Mouse (Mus musculus) gastrocnemius, postnatal 10 days (tissue): ENCODE data around the gene Elovl5. TPM values are rescaled to one million over a fixed set of nuclear protein-coding genes. Genes with fewer than 3 reads are reported as not detected.
A peak's percentile ranks its signal among the peaks of the same experiment; 100 is the strongest.

Experiments
- DNase-seq: peaks from one replicate; pipeline ENCODE4 v3.0.0; 2021; ENCODE audit warnings: mixed read lengths
- total RNA-seq, 2 experiments: library from RNA; stranded (reverse); gene quantifications; 2 replicates each; pipeline ENCODE4 v1.2.3; 2021

The Elovl5 gene
- total RNA-seq, 2 experiments from 2014 or later: 26.5 to 27.0 TPM

DNA sequence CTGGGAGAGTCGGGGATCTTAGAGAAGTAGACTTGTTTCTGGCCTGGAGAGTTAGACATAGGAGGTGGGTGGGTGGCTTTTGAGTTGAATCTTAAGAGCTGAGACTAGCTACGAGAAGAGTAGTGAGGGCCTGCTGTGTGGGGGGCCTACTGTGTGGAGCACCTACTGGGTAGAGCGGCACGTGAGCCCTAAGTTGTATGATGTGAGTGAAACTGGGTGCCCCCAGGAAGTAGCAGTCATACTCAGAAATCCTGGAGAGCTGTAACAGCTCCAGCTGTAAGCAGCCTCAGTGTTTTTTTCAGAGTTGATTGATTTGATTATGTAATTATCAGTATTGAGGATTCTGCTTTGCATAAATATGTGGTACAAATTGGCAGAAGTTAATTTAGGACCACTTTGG, 11.6 kb downstream of the Elovl5 start:
- DNase-seq: no peak

DNA sequence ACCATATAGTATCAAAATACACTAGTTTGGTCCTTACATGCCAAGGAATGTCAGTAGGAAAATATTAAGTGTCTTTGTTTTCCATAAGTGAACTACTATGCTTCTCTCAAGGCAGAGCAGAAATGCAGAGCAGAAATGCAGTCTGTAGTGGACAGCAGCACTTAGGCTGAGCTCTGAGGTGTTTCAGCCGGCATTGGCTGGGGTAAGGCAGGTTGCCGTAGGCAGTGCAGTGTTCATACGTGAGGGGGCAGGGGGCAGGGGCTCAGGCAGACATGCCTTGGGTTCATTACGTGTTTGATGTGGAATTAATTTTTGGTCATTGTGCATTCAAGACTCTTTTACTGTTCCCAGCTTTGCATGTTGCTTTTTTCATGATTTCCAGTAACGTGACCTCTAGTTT, 12.1 kb downstream of the Elovl5 start:
- DNase-seq: no peak

GRCm38 (mm10) chr9:77930036-77930859, 13.1 kb downstream of the Elovl5 start:
- no peak for DNase-seq

- no peak for DNase-seq
Measured at GRCm38 (mm10) chr9:77930860-77931184, 13.7 kb downstream of the Elovl5 start.

GRCm38 (mm10) chr9:77931740-77932139, 14.6 kb downstream of the Elovl5 start:
- no peak for DNase-seq

GRCm38 (mm10) chr9:77935818-77936611, 18.9 kb downstream of the Elovl5 start:
- no peak for DNase-seq

DNA sequence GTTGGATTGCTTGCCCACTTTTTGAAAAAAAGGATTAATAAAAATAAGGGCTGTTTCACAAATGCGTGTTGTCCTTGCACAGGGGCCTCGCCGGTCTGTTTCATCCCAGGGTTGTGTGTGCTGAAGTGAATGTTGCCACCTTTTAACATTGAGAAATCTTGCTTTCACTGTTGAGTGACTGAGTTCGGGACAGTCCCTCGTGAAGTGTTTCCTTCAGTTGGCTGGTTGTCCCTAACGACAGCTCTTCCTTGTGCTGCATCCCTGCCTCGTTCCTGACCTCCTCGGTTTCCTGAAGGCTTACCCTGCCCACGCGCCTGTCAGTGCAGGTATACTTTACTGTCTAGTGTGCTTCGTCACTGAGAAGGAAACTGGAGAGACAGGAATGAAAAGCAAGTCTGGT, 20.7 kb downstream of the Elovl5 start:
- no peak for DNase-seq

DNA sequence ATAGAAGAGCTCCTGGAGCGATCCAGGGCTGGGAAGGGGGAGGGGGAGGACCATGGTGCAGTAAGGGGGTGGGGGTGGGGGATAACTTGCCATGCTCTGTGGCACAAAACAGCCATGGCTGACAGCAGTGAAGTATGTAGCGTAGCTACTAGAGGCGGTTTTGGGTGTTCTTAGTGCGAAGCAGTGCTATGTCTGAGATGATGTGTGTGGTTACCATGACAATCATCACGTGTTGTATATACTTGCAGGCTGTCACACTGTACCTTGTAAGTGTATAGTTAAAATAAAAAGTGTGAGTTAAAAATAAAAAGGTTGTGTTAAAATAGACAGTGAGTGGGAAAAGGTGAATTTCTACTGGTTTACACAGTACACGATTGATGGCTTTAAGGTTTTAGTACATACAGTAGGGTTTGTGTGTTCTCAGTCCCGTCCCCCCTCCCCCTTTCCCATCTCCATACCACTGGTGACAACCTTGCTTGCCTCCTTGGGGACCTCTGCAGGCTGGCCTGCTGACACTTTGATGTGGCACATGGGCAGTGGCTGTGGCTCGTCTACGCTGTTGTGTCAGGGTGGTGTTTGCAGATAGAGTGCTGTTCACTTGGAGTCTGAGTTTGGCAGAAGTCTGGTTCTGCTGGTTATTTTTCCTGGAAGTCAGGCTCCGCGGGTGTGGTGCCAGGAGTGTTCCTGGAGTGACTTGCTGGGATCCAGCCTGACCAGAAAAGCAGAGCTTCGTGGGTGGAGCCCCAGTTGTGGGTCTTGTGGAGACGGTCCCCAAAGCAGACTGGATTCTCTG, 21.8 kb downstream of the Elovl5 start:
- DNase-seq: peak; percentile 51

DNA sequence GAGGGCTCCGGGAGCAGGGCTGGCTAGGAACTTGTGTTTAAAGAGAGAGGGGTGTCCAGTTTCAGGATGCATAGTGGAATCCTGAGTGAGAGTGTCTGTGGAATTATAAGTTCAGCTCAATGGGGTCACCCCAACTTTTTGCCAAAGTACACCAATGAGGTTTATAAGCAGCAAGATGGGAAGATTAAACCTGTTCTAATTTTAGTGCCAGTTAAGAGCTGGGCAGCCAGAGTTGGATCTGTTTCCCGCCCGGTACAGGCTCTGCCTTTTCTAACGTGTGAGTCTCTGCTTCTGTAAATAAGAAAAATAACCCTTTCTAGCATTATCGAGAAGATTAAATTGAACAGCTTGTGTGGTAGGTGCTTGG, 22.4 kb downstream of the Elovl5 start:
- DNase-seq: no peak

DNA sequence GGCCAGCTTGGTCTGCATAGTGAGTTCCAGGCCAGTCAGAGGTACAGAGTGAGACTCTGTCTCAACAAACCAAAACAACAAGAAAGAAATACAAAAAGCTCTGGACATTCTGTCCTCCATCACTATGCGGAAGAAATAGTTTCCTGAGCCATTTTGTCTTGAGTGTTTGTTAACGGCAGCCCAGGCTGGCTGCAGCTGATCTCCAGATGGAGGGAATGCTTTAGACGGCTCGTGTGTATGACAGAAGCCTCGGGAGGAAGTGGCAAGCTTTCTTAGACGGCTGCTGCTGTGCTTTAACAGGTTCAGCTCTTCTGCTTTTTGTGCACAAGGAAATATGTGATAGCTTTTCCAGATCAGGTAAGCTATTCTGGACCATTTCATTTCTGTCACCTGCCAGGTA, 23.9 kb downstream of the Elovl5 start:
- DNase-seq: no peak

GRCm38 (mm10) chr9:77941836-77942235, 24.7 kb downstream of the Elovl5 start:
- DNase-seq: no peak

DNA sequence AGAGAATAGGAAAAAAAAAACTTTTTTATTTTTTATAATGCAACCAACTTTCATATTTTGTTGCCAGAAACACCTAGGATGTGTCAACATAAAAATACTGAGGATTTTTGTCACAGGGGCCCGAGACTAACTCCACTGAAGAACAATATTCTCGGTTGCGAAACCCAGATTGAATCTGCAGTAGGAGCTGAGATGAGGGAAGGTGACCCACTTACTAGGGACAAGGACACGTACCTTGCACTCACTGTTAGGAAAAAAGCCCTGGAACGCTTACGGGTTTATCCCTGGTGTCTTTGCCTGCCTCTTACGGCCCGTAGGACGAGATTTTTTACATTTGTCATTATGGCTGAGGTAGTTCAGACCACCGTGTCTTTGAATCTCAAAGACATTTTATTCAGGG, 25.2 kb downstream of the Elovl5 start:
- no peak for DNase-seq

- no peak for DNase-seq
Measured at GRCm38 (mm10) chr9:77943316-77943715, 26.2 kb downstream of the Elovl5 start.

GRCm38 (mm10) chr9:77944195-77944594, 27.0 kb downstream of the Elovl5 start:
- DNase-seq: no peak

GRCm38 (mm10) chr9:77945792-77946666, 28.9 kb downstream of the Elovl5 start:
- no peak for DNase-seq

- DNase-seq: no peak
Measured at GRCm38 (mm10) chr9:77948214-77948613, 31.1 kb downstream of the Elovl5 start.

- no peak for DNase-seq
Measured at GRCm38 (mm10) chr9:77949753-77950268, 32.6 kb downstream of the Elovl5 start.

GRCm38 (mm10) chr9:77950841-77951475, 33.8 kb downstream of the Elovl5 start:
- DNase-seq: no peak

GRCm38 (mm10) chr9:77951971-77952370, 34.8 kb downstream of the Elovl5 start:
- no peak for DNase-seq

DNA sequence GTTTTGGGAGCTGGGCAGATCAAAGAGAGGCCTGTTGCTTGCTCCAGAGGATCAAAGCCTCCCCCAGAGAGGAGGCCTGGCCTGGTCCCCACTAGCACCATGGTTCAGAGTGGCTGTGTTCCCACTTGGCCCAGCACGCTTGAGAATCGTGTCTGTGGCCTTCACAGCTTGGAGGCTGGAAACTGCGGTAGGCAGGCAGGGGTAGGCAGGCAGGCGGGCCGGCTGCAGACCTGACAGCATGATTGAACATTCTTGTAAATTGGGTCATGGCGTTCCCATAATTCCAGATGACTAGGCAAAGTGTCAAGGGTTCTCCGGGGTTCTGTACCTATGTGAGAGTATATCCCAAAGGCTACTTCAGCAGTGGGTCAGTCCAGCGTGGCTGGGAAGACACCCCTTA, 35.9 kb downstream of the Elovl5 start:
- no peak for DNase-seq

DNA sequence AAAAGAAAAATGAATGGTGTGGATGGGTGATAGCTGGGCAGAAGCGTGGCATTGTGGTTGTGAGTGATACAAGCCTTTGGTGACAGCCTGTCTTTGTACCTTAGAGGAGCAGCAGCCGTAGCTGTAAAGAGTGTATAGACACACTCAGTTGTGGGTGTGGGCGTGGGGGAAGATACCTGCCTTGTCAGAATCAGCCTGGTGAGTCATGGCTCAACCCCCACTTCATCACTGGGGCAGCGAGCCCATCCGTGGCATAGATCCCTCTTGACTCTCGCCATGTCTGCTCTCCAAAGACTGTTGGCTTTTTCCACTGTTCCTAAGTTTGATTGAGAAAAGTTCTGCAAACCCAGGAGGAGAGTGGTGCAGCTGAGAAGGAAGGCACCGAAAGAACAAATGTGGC, 37.3 kb downstream of the Elovl5 start:
- no peak for DNase-seq
